Mouse (Mus musculus) liver, adult 2 months (tissue): ENCODE results near the gene Ryr3. TPM values are rescaled to one million over a fixed set of nuclear protein-coding genes. Genes with fewer than 3 reads are reported as not detected.
A peak's percentile ranks its signal among the peaks of the same experiment; 100 is the strongest.

Experiments
- DNase-seq: peaks from one replicate; pipeline ENCODE4 v3.0.0-alpha.2; 2011; ENCODE audit warnings: low read depth, low spot score; ENCODE audit errors: extremely low read depth
- H3K27ac ChIP-seq: fragments of 200-500 bp; replicated peaks from 2 replicates; pipeline ENCODE4 v1.5.1; 2012; ENCODE audit warnings: low read depth, mild to moderate bottlenecking, control low read depth, inconsistent platforms, low read length; ENCODE audit not compliant: insufficient read depth
- H3K27me3 ChIP-seq: fragments of 200-500 bp; 2 replicates; pipeline ENCODE4 v1.6.1; 2012; ENCODE audit warnings: mild to moderate bottlenecking, moderate library complexity, low read length, inconsistent platforms; ENCODE audit not compliant: control insufficient read depth, insufficient read depth
- H3K36me3 ChIP-seq: fragments of 200-500 bp; 2 replicates; pipeline ENCODE4 v1.6.1; 2012; ENCODE audit warnings: low read length, inconsistent platforms; ENCODE audit not compliant: control insufficient read depth, insufficient read depth
- H3K4me1 ChIP-seq: fragments of 200-500 bp; 2 replicates; pipeline ENCODE4 v1.6.1; 2011; ENCODE audit warnings: low read length; ENCODE audit not compliant: control insufficient read depth, insufficient read depth
- H3K4me3 ChIP-seq: fragments of 200-500 bp; 2 replicates; pipeline ENCODE4 v1.5.1; 2011; ENCODE audit warnings: low read depth, mild to moderate bottlenecking, control low read depth, low read length, moderate library complexity; ENCODE audit not compliant: insufficient read depth
- H3K79me2 ChIP-seq: fragments of 200-500 bp; 2 replicates; pipeline ENCODE4 v1.6.1; 2012; ENCODE audit warnings: inconsistent platforms, mild to moderate bottlenecking, low read length, moderate library complexity; ENCODE audit not compliant: control insufficient read depth, insufficient read depth
- H3K9ac ChIP-seq: fragments of 200-500 bp; 2 replicates; pipeline ENCODE4 v1.6.1; 2012; ENCODE audit warnings: low read depth, mild to moderate bottlenecking, control low read depth, inconsistent platforms, low read length
- CTCF ChIP-seq: fragments of 200-500 bp; IDR thresholded peaks from 2 replicates; pipeline ENCODE4 v1.5.1; 2011; ENCODE audit warnings: low read depth, low read length, control low read depth
- POLR2A ChIP-seq: fragments of 200-500 bp; IDR thresholded peaks from 2 replicates; pipeline ENCODE4 v1.6.1; 2011; ENCODE audit warnings: low read length, control low read depth; ENCODE audit not compliant: insufficient read depth; ENCODE audit errors: extremely low read depth
- WGBS: fragments of 180-500 bp; shearing (Covaris S2); methylation state at CpG from one replicate; pipeline ENCODE4 v1.1.7; 2018; 5-methylcytosine and 5-hydroxymethylcytosine counted together
- polyA plus RNA-seq: library from polyadenylated mRNA; depleted of rRNA; stranded (reverse); fragments of >200 nt; gene quantifications from 2 replicates; pipeline ENCODE4 v1.2.3, GENCODE M21; 2012
- total RNA-seq: library from RNA; depleted of rRNA; stranded (reverse); fragments of >200 nt; gene quantifications from 2 replicates; pipeline ENCODE4 v1.2.3, GENCODE M21; 2014

The Ryr3 gene
- total and polyA plus RNA-seq, 2 experiments, result under 0.01 TPM; not detected in 1

DNA sequence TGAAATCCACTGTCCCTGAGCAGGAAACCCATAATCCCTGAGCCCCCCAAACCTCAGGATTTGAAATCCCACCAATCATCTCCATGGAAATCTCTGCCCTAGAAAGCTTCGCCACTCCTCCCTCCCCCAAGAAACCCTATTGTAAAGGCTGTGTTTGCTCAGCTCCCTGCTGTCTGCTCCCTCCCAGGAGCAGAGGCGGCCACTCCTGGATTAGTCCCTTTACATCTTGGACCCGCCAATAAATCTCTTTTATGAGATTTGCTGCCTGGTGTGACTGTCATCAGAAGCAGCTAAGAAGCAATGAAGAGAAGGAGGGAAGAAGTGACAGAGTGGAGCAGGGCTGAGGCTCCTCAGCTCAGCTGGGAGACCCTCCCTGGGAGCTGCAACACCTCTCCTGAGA is 599.7 kb downstream of the Ryr3 start:
- TF ChIP-seq POLR2A, result no peak
- no peak for TF ChIP-seq CTCF
- Histone ChIP-seq H3K4me1 (no peaks in the 10 kb centered on the region), H3K4me3 (no peak overlapping the region), H3K27ac (no peak overlapping the region), H3K9ac (no peak overlapping the region), H3K79me2 (no peaks in the 10 kb centered on the region), H3K27me3 (no peaks in the 10 kb centered on the region), H3K36me3 (no peaks in the 10 kb centered on the region)
- no peak for DNase-seq
- 75% methylated on average over 3 of the region's 3 CpGs for WGBS

DNA sequence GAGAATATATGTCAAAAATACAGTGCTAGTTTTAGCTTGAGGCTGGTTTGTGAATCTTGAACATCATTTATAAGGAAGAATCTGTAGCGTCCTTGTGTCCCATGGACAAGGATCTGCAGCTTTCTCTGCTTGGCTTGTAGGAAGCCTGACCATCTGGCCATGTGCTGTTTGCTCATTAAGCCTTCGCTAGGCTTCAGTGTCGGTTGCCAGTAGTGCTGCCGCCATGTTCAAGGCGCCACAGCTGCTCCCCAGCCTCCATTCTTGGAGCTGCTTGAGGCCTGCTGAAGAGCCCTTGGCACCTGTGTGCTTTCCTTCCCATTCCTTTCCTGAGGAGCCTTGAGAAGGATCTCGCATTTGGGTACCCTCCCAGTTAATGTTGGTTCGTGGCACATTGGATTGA is 602.5 kb downstream of the Ryr3 start:
- Histone ChIP-seq H3K9ac (no peak overlapping the region), H3K36me3 (no peaks in the 10 kb centered on the region), H3K4me3 (no peak overlapping the region), H3K79me2 (no peaks in the 10 kb centered on the region), H3K27ac (no peak overlapping the region), H3K27me3 (no peaks in the 10 kb centered on the region), H3K4me1 (peaks cover 5% of the 10 kb centered on the region)
- no peak for TF ChIP-seq CTCF
- no peak for TF ChIP-seq POLR2A
- no peak for DNase-seq
- WGBS, result 91% methylated on average over 7 of the region's 7 CpGs

DNA sequence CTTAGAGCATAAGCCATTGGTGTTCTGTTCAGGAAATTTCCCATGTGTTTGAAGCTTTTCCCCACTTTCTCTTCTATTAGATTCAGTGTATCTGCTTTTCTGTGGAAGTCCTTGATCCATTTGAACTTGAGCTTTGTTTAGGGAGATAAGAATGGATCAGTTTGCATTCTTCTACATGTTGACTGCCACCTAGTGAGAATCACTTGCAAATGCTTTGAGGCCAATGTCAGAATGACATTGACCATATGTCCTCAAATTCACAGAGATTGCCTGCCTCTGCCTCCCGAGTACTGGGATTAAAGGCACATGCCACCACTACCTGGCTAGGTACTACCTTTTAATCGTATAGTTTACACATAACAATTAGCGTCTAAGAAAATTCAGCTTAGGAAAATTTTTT is 604.3 kb downstream of the Ryr3 start:
- no peak for TF ChIP-seq POLR2A
- TF ChIP-seq CTCF, result peak; percentile 24
- 77% methylated on average over 3 of the region's 3 CpGs for WGBS
- DNase-seq, result peak; percentile 42
- Histone ChIP-seq H3K27ac (no peak overlapping the region), H3K4me1 (peaks cover 7% of the 10 kb centered on the region), H3K36me3 (no peaks in the 10 kb centered on the region), H3K79me2 (no peaks in the 10 kb centered on the region), H3K4me3 (no peak overlapping the region), H3K27me3 (no peaks in the 10 kb centered on the region), H3K9ac (no peak overlapping the region)

DNA sequence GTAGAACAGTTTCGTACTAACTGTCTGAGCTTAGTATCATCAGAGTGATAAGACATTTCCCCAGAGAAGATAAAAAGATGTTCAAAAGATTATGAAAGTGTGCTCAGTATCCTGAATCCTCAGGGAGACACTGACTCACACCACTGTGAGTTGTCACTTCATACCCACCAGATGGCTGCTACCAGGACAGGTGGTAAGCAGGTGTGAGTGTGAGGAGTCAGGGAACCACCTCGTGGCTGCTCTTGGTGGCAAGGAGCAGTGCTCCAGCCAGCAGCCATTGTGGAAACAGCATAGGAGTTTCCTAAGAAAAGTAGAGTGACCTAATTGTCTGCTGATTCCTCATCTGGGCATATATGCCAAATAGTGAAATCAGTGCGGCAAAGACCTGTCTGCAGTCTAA is 610.4 kb downstream of the Ryr3 start:
- no peak for DNase-seq
- Histone ChIP-seq H3K36me3 (no peaks in the 10 kb centered on the region), H3K4me1 (peaks cover 7% of the 10 kb centered on the region), H3K27ac (no peak overlapping the region), H3K9ac (no peak overlapping the region), H3K4me3 (no peak overlapping the region), H3K79me2 (no peaks in the 10 kb centered on the region), H3K27me3 (no peaks in the 10 kb centered on the region)
- TF ChIP-seq POLR2A, result no peak
- no peak for TF ChIP-seq CTCF
- WGBS, result 86% methylated on average over 3 of the region's 3 CpGs

DNA sequence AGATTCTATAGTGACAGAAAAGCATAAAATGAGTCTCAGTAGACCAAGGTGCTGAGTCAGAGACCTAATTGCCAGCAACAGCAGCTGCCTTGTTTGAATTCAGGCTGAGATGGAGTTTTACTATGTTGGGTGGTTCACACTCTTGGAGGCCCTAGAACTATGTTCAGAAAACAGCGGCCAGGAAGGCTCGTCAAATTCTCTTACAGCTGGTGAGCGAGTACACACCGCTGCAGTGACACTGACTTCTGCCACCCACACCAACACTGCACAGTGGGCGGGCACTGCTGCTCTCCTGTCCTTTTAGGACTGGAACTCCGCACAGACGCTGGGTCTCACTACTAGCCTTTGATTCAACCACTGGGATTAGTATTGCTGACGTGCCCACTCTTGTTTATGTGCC is 614.4 kb downstream of the Ryr3 start:
- H3K27ac ChIP-seq, result no peak overlapping the region
- no peaks in the 10 kb centered on the region for H3K4me1 ChIP-seq
- no peak overlapping the region for H3K4me3 ChIP-seq
- H3K9ac ChIP-seq, result no peak overlapping the region
- WGBS, result 87% methylated on average over 8 of the region's 8 CpGs
- H3K36me3 ChIP-seq, result no peaks in the 10 kb centered on the region
- DNase-seq, result no peak
- H3K27me3 ChIP-seq, result no peaks in the 10 kb centered on the region
- no peaks in the 10 kb centered on the region; the same call in 1 of the 2 replicates for H3K79me2 ChIP-seq
- no peak for TF ChIP-seq POLR2A
- TF ChIP-seq CTCF, result no peak

DNA sequence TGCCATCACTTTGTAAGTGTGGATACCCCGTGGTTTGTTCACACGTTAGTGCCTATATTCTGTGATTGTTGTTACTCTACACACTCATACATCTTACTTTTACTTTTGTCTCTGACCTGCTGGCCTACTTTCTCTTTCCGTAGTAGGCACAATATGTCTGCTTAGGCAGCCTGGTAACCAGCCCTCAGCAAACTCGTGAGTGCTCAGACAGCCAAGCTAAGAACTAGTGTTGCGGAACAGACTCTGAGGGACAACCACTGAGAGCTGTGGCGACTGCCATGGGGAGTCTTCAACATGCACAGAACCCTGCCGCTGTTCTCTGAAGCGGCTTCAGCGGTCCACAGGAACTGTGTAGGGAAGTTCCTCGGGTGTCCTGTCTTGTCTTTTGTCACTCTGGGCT is 616.7 kb downstream of the Ryr3 start:
- Histone ChIP-seq H3K9ac (no peak overlapping the region), H3K36me3 (no peaks in the 10 kb centered on the region), H3K4me1 (no peaks in the 10 kb centered on the region), H3K4me3 (no peak overlapping the region), H3K27ac (no peak overlapping the region), H3K79me2 (no peaks in the 10 kb centered on the region; the same call in 1 of the 2 replicates), H3K27me3 (no peaks in the 10 kb centered on the region)
- no peak for TF ChIP-seq POLR2A
- TF ChIP-seq CTCF, result no peak
- DNase-seq, result no peak
- 84% methylated on average over 10 of the region's 10 CpGs for WGBS
